Mouse (Mus musculus): ENCODE data around the gene Atxn7. TPM values are rescaled to one million over a fixed set of nuclear protein-coding genes. Genes with fewer than 3 reads are reported as not detected.

Atxn7 gene
- 2.3 TPM in 1 of 2 replicates, not detected in the other for polyA plus RNA-seq (2012; ENCODE audit: insufficient read depth, low replicate concordance)

GRCm38 (mm10) chr14:13961401-13962112 is at the start of gene Atxn7, which contains the start of gene Thoc7:
Atxn7 (plus strand) TSS chr14:13961440.
Thoc7 (minus strand) TSS chr14:13961852.
- H3K36me3 ChIP-seq (replicated peaks; ENCODE audit: low read length): peaks cover 12% of the 10 kb centered on the region
- TF ChIP-seq FLI1 (IDR thresholded peaks at IDR 0.05; ENCODE audit: low read length) (no peak), GATA1 (IDR thresholded peaks at IDR 0.05; ENCODE audit: borderline replicate concordance, low read length) (no peak)
- H3K4me1 ChIP-seq: peaks cover 22% of the 10 kb centered on the region
- H3K4me3 ChIP-seq (replicated peaks): peak within 1 kb of the TSS; percentile 96
- H3K27me3 ChIP-seq (replicated peaks): no peaks in the 10 kb centered on the region
- H3K9me3 ChIP-seq: no peaks in the 10 kb centered on the region

- Histone ChIP-seq H3K4me1 (peaks cover 3% of the 10 kb centered on the region; the same call in 1 of the 2 replicates), H3K36me3 (replicated peaks; ENCODE audit: low read length) (no peaks in the 10 kb centered on the region), H3K4me3 (replicated peaks) (no peak within 1 kb of the TSS), H3K27me3 (replicated peaks) (no peaks in the 10 kb centered on the region), H3K9me3 (no peaks in the 10 kb centered on the region)
- TF ChIP-seq FLI1 (IDR thresholded peaks at IDR 0.05; ENCODE audit: low read length): no peak
- TF ChIP-seq GATA1 (IDR thresholded peaks at IDR 0.05; ENCODE audit: borderline replicate concordance, low read length): no peak
Measured at GRCm38 (mm10) chr14:13914387-13915082, 46.7 kb upstream of the Atxn7 start, which contains the start of gene Gm281. Gm281 (minus strand) TSS chr14:13914478.

- TF ChIP-seq FLI1 (IDR thresholded peaks at IDR 0.05; ENCODE audit: low read length) (no peak), GATA1 (IDR thresholded peaks at IDR 0.05; ENCODE audit: borderline replicate concordance, low read length) (no peak)
- Histone ChIP-seq H3K9me3 (no peaks in the 10 kb centered on the region), H3K27me3 (replicated peaks) (no peaks in the 10 kb centered on the region), H3K36me3 (replicated peaks; ENCODE audit: low read length) (no peaks in the 10 kb centered on the region), H3K4me3 (replicated peaks) (no peak overlapping the region), H3K4me1 (peaks cover 3% of the 10 kb centered on the region; the same call in 1 of the 2 replicates)
Measured at GRCm38 (mm10) chr14:13915207-13915606, 46.0 kb upstream of the Atxn7 start.

- Histone ChIP-seq H3K4me3 (replicated peaks) (no peak overlapping the region), H3K4me1 (peaks cover 3% of the 10 kb centered on the region; the same call in 1 of the 2 replicates), H3K27me3 (replicated peaks) (no peaks in the 10 kb centered on the region), H3K9me3 (no peaks in the 10 kb centered on the region), H3K36me3 (replicated peaks; ENCODE audit: low read length) (no peaks in the 10 kb centered on the region)
- no peak for TF ChIP-seq GATA1 (IDR thresholded peaks at IDR 0.05; ENCODE audit: borderline replicate concordance, low read length)
- no peak for TF ChIP-seq FLI1 (IDR thresholded peaks at IDR 0.05; ENCODE audit: low read length)
Measured at GRCm38 (mm10) chr14:13917208-13917607, 44.0 kb upstream of the Atxn7 start.

- no peaks in the 10 kb centered on the region for H3K9me3 ChIP-seq
- no peaks in the 10 kb centered on the region for H3K27me3 ChIP-seq (replicated peaks)
- no peaks in the 10 kb centered on the region for H3K36me3 ChIP-seq (replicated peaks; ENCODE audit: low read length)
- H3K4me1 ChIP-seq: peaks cover 3% of the 10 kb centered on the region; the same call in 1 of the 2 replicates
- TF ChIP-seq GATA1 (IDR thresholded peaks at IDR 0.05; ENCODE audit: borderline replicate concordance, low read length): no peak
- TF ChIP-seq FLI1 (IDR thresholded peaks at IDR 0.05; ENCODE audit: low read length): no peak
- H3K4me3 ChIP-seq (replicated peaks): no peak overlapping the region
Measured at GRCm38 (mm10) chr14:13917630-13918029, 43.6 kb upstream of the Atxn7 start.

GRCm38 (mm10) chr14:13933290-13934051 is 27.8 kb upstream of the Atxn7 start:
- no peaks in the 10 kb centered on the region for H3K27me3 ChIP-seq (replicated peaks)
- TF ChIP-seq GATA1 (IDR thresholded peaks at IDR 0.05; ENCODE audit: borderline replicate concordance, low read length): no peak
- TF ChIP-seq FLI1 (IDR thresholded peaks at IDR 0.05; ENCODE audit: low read length): no peak
- H3K4me1 ChIP-seq: no peaks in the 10 kb centered on the region
- no peaks in the 10 kb centered on the region for H3K36me3 ChIP-seq (replicated peaks; ENCODE audit: low read length)
- peaks cover 38% of the 10 kb centered on the region for H3K9me3 ChIP-seq
- H3K4me3 ChIP-seq (replicated peaks): peak overlapping the region; percentile 38

- Histone ChIP-seq H3K27me3 (replicated peaks) (no peaks in the 10 kb centered on the region), H3K9me3 (peaks cover 39% of the 10 kb centered on the region), H3K36me3 (replicated peaks; ENCODE audit: low read length) (no peaks in the 10 kb centered on the region), H3K4me1 (no peaks in the 10 kb centered on the region), H3K4me3 (replicated peaks) (peak overlapping the region; percentile 38)
- no peak for TF ChIP-seq FLI1 (IDR thresholded peaks at IDR 0.05; ENCODE audit: low read length)
- TF ChIP-seq GATA1 (IDR thresholded peaks at IDR 0.05; ENCODE audit: borderline replicate concordance, low read length): no peak
Measured at GRCm38 (mm10) chr14:13934052-13934371, 27.2 kb upstream of the Atxn7 start.

GRCm38 (mm10) chr14:13944686-13945085 is 16.6 kb upstream of the Atxn7 start:
- Histone ChIP-seq H3K4me1 (no peaks in the 10 kb centered on the region), H3K27me3 (replicated peaks) (no peaks in the 10 kb centered on the region), H3K4me3 (replicated peaks) (no peak overlapping the region), H3K36me3 (replicated peaks; ENCODE audit: low read length) (peaks cover 31% of the 10 kb centered on the region), H3K9me3 (peaks cover 7% of the 10 kb centered on the region)
- TF ChIP-seq GATA1 (IDR thresholded peaks at IDR 0.05; ENCODE audit: borderline replicate concordance, low read length): no peak
- TF ChIP-seq FLI1 (IDR thresholded peaks at IDR 0.05; ENCODE audit: low read length): no peak

- Histone ChIP-seq H3K4me1 (no peaks in the 10 kb centered on the region), H3K27me3 (replicated peaks) (no peaks in the 10 kb centered on the region), H3K4me3 (replicated peaks) (no peak overlapping the region), H3K9me3 (peaks cover 7% of the 10 kb centered on the region), H3K36me3 (replicated peaks; ENCODE audit: low read length) (peaks cover 66% of the 10 kb centered on the region)
- TF ChIP-seq GATA1 (IDR thresholded peaks at IDR 0.05; ENCODE audit: borderline replicate concordance, low read length) (no peak), FLI1 (IDR thresholded peaks at IDR 0.05; ENCODE audit: low read length) (no peak)
Measured at GRCm38 (mm10) chr14:13948345-13948744, 12.9 kb upstream of the Atxn7 start.
